Mouse (Mus musculus): Measurements from ENCODE around the gene Alg14. TPM values are rescaled to one million over a fixed set of nuclear protein-coding genes. Genes with fewer than 3 reads are reported as not detected.
A peak's percentile ranks its signal among the peaks of the same experiment; 100 is the strongest.

Gene Alg14
- total RNA-seq, 2 experiments from 2014 or later = 7.5 to 7.7 TPM

DNA sequence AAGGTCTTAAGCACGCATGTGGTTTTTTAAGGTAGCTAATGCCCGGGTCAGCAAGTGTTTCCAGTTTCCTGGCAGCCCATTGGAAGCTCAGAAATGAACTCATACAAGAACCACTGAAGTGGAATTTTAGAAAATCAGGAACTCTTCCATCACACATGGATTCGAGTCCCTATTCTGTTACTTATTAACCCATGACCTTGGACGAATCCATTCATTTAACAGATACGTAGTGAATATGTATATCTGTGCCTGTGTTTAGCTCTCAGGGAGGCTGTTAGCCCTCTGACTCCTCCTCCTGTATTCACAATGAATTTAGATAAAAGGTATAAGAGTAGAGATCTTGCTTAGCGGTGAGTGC lies 54.0 kb downstream of the Alg14 start:
- DNase-seq = no peak
- Histone ChIP-seq H3K27ac (0 out of 2 replicates have a peak overlapping the region, but pooled peaks have one; percentile 51), H3K4me3 (no peak overlapping the region)
- no peak for TF ChIP-seq CTCF (IDR thresholded peaks at IDR 0.05)
- intact Hi-C loops (cut with DNase I) = no loop called here

DNA sequence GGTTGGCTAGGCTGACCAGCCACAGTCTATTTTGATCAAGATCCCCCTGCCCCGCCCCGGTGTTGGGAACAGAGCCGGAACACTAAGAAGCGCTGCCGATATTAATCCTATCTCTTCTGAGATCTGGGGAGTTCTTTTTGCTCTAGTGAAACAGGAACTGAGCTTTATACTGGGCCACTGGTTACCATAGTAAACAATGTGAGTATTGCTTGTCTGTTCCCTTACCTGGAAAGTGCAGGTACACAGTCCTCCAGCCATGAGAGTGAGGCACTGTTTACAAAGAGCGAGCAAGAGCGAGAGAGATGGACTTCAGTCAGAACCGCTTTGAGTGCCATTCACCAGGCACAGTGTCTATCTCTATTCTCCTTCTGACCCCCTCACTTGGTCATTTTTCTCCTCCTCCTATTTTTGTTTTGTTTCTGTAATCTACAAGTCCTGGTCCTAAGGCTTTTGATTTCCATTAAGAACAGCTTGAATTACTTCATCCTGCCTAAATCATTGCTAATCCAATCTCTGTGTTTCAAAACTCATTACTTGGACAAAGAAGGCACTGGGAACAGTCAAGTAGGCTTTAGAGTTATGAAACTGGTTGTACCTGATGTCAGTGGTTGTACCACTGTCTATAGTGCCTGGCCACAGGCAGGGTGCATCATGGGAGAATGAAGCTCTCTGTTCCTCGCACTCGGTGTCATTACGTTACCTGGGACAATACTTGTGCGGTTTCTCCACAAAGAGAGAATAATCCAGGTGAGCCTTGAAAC lies 55.1 kb downstream of the Alg14 start:
- no peak for DNase-seq
- intact Hi-C loops (cut with DNase I) = no loop called here
- Histone ChIP-seq H3K27ac (no peak overlapping the region), H3K4me3 (no peak overlapping the region)
- TF ChIP-seq CTCF (IDR thresholded peaks at IDR 0.05) = no peak

DNA sequence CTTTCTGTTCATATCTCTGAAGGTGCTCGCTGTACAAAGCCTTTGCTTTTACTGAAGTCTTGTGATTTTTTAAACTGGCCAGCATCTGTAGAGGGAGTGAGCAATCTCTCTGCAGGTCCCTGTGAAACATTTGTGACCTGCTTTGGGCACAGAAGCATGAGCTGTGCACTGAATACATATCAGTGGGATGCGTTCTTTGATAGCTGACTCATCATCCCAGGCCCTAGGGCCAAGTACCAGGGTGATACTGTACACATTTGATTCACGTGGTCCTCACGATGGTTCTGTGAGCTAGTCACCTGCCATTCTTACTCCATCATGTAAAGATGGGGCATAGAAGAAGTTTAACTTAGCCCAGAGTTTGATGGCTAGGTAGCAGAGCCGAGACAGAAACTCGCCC lies 57.2 kb downstream of the Alg14 start:
- H3K27ac ChIP-seq = peak overlapping the region; percentile 40; the same call in 1 of the 2 replicates
- TF ChIP-seq CTCF (IDR thresholded peaks at IDR 0.05) = no peak
- H3K4me3 ChIP-seq = no peak overlapping the region
- DNase-seq = no peak
- intact Hi-C loops (cut with DNase I) = no loop called here

DNA sequence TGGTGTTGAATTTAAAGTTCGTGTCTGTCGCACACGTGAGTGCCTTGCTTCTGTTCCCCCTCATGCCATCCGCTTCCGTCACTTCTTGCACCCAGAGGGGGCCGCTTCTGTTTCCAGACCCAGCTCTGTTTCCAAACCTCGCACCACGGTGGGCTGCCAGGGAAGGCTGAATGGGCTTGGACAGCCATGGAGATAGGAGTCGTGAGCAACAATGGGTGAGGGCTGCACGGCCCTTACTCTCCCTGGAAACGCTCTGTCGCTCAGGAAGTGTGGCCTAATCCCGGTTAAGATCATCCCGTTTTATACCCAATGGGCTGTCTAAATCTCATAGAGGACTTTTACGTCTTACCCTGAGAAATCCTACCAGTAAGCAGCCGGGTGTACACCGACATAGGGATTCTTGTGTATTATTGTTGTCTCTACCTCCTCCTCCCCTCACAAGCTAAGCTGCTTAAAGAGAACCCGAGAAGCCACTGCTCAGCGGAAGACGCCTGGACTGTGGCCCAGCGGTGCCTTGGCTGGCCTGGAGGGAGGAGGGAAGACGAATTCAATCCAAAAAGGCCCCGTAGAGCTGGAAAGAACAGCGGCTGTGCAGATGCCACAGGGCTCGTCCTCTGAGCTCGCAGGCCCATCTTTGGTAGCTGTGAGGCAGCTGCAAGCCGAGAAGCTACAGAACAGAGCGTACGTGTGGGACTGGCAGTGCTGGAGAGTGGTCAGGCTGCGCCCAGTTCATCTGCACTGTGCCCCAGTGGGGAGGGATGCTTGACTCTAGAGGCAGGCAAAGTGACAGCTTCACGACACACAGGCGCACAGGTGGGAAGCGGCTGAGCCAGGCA lies 58.0 kb downstream of the Alg14 start:
- DNase-seq = peak; percentile 82
- intact Hi-C loops (cut with DNase I) = no loop called here
- peak overlapping the region; percentile 46 for H3K4me3 ChIP-seq
- H3K27ac ChIP-seq = peak overlapping the region; percentile 72
- no peak for TF ChIP-seq CTCF (IDR thresholded peaks at IDR 0.05)

DNA sequence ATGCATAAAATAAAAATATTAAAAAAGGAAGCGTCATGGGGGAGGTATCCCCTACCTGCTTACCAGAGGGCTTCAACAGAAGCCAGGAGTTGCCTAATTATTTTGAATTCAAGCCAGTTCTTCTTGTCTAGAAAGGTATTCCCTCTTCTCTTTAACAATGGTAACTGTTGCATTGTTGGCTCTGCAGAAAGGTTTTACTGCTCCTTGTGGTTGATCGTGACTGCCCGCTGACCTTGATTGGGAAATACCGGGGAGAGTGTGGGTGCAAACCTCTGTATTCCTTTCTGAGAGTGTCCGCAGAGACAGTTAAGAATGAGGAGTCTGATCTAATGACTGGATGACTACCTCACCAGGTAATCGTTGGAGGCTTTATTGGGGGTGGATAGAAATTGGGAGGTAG lies 59.7 kb downstream of the Alg14 start:
- intact Hi-C loops (cut with DNase I) = no loop called here
- no peak overlapping the region for H3K27ac ChIP-seq
- DNase-seq = no peak
- no peak for TF ChIP-seq CTCF (IDR thresholded peaks at IDR 0.05)
- no peak overlapping the region for H3K4me3 ChIP-seq

DNA sequence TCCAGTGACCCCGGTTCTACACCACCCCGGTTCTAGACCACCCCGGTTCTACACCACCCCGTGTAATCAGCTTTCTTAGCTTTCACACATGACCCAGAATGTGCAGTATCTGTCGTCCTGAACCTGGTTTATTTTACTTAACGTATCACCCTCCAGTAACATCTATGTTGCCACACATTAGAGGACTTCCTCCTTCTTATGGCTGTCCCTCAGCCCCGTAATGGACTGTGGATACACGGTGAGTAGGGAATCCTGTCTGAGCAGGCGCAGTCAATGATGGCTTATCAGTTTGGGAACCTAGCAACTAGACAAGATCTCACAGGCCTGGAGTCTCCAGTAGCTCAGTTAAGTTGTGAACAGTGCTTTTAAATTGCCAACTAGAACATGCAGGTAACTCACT lies 62.7 kb downstream of the Alg14 start:
- TF ChIP-seq CTCF (IDR thresholded peaks at IDR 0.05) = no peak
- no peak for DNase-seq
- intact Hi-C loops (cut with DNase I) = no loop called here
- no peak overlapping the region for H3K4me3 ChIP-seq
- H3K27ac ChIP-seq = no peak overlapping the region

DNA sequence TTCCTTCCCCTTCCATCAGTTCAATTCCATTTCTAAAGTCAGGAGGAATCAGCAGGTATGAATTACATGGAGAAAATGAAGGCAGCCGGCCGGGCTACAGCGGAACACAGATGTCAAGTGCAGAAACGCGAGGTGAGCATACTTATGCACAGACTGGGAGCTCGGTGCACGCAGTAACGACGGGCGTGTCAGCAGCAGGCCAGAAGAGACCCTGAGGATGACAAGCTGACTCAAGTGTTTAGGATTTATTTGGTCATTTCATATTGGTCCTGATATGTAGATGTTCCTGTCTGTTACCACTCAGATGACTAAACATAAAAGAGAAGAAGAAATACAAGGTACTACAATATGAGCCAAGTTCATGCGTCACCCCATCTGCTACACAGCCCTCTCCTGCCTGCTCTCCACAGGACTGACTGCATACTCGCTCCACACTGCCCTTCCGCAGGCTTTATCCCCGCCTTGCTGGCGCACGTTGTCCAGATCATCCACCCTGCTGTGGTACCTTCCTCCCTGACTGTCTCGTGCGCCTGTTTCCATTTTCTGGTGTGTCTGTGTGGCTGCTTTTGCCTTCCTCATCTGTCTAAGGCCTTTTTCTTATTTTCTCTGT lies 63.4 kb downstream of the Alg14 start:
- intact Hi-C loops (cut with DNase I) = no loop called here
- no peak for DNase-seq
- no peak for TF ChIP-seq CTCF (IDR thresholded peaks at IDR 0.05)
- Histone ChIP-seq H3K27ac (no peak overlapping the region), H3K4me3 (no peak overlapping the region)

DNA sequence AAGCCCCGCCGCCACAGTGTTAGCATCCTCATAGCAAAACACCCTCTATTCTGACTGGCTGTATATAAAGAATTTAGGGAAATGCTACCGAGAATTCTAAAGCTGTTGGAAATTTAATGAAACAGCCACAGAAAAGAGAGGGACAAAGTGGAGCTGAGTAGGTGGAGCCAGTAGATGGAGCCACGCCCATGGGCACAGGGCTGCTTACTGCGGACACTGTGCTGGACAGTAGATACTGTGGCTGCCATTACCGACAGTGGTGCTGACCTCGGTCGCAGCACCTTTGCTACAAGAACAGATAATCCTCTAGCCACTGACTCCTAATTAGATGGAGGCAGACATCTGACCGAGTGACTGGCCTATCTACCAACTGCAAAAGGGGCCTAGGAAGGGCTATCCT lies 64.0 kb downstream of the Alg14 start:
- intact Hi-C loops (cut with DNase I) = no loop called here
- DNase-seq = no peak
- H3K4me3 ChIP-seq = no peak overlapping the region
- TF ChIP-seq CTCF (IDR thresholded peaks at IDR 0.05) = no peak
- H3K27ac ChIP-seq = no peak overlapping the region

DNA sequence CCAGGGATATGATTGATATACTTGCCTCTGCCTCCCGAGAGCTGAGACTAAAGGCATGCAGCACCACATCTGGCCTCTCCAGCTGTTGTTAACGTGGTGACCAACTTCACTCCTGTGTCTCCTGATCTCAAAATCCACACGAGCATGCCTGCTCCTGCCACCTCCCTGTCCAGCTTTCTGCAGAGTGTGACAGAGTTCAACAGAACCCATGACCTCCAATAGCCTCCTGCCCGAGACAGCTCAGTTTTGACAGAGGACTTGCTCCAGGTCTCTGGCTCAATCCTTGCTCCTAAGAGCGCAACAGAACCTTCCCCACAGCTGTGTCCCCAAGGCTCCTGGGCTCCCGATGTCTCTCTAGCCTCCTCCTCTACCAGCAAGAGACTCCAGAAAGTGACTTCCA lies 64.5 kb downstream of the Alg14 start:
- no peak for TF ChIP-seq CTCF (IDR thresholded peaks at IDR 0.05)
- Histone ChIP-seq H3K27ac (no peak overlapping the region), H3K4me3 (no peak overlapping the region)
- intact Hi-C loops (cut with DNase I) = no loop called here
- no peak for DNase-seq

DNA sequence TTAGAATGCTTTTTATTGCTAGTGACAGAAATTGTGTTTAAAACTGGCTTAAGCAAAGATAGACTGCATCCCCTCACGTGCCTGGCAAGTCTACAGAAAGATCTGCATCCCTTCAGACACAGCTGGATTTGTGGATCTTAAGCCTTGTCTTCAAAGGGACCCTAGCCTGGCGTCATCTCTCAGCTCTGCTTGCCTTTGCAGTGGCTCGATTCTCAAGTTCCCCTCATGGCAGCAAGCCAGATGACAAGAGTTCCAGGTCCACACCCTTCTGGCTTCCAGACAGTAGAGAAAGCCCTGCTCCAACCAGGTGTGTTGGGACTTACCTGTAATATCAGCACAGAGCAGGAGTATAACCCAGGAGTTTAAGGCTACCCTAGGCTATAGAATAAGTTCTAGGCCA lies 65.5 kb downstream of the Alg14 start:
- DNase-seq = no peak
- intact Hi-C loops (cut with DNase I) = no loop called here

DNA sequence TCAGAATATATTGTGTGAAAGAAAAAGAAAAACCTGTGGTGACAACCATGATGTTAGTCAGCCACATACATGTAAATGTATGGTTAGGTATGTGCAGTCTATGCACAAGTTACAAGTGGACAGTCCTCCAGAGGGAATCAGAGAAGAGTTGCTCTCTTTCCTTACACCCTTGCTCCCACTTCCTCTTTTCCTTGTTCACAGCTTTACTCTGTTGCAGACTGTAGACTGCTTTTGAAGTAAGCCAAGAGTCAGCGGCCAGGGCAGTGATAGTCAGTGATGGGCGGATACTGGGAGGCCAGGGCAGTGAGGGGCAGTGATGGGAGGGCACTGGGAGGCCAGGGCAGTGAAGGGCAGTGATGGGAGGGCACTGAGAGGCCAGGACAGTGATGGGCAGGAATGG lies 66.7 kb downstream of the Alg14 start:
- no peak overlapping the region for H3K27ac ChIP-seq
- no peak overlapping the region for H3K4me3 ChIP-seq
- intact Hi-C loops (cut with DNase I) = no loop called here
- no peak for TF ChIP-seq CTCF (IDR thresholded peaks at IDR 0.05)
- no peak for DNase-seq

More for the DNA sequence above, 65.5 kb downstream of the Alg14 start:
- TF ChIP-seq CTCF (IDR thresholded peaks at IDR 0.05) = no peak
- Histone ChIP-seq H3K4me3 (no peak overlapping the region), H3K27ac (no peak overlapping the region)

DNA sequence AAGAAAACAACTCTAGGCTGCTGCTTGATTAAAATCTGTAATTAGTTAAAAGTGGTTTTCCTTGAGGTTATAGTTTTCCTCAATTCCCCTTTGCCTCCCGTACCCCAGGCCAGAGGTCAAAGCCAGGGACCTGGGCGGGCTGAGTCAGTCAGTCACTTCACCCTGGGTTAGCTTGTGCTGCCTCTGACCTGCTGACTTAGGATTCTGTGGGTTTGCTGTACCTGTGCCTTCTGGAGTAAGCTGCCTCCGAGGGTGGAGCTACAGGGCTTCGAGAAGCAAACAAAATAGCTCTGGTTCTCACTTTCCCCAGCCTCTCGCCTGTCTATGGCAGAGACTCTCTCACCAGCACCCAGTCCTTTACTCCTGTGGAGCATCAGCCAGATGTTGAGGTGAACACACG lies 67.3 kb downstream of the Alg14 start:
- Histone ChIP-seq H3K4me3 (no peak overlapping the region), H3K27ac (no peak overlapping the region)
- DNase-seq = no peak
- intact Hi-C loops (cut with DNase I) = no loop called here
- TF ChIP-seq CTCF (IDR thresholded peaks at IDR 0.05) = no peak

DNA sequence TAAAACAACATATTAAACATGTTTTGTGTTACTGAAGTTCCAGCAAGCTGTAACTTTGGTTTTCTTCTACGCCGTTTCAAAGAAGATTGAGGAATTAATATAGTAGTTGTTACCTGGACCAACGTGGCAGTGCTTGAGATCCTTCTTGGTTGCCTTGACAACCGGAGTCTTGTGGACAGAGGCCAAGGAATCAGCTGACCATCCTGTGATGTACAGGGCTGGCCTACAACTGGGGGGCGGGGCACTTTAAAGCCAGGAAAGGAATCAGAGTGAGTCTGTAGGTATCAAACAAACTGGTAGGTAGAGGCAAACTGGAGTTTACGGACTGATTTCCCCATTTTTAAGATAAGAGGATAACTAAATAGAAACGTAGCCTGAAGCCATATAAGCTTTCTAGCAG lies 67.7 kb downstream of the Alg14 start:
- intact Hi-C loops (cut with DNase I) = no loop called here
- no peak overlapping the region for H3K27ac ChIP-seq

More for the DNA sequence above, 67.7 kb downstream of the Alg14 start:
- DNase-seq = no peak
- no peak for TF ChIP-seq CTCF (IDR thresholded peaks at IDR 0.05)
- H3K4me3 ChIP-seq = no peak overlapping the region
